Mouse (Mus musculus) liver, embryonic 13.5 days (tissue): Measurements from ENCODE around the gene Tm7sf3. TPM values are rescaled to one million over a fixed set of nuclear protein-coding genes. Genes with fewer than 3 reads are reported as not detected.
A peak's percentile ranks its signal among the peaks of the same experiment; 100 is the strongest.

Experiments
- ATAC-seq: fragments of 200-750 bp; cut with Nextera tagmentation; 2 replicates; pipeline ENCODE4 v1.8.0; 2017; ENCODE audit warnings: low read depth, mild to moderate bottlenecking, moderate number of reproducible peaks, moderate library complexity
- DNase-seq: peaks from one replicate; pipeline ENCODE4 v3.0.0; 2022
- H3K27ac ChIP-seq: fragments of 300-500 bp; sonication (generic); 2 replicates; pipeline ENCODE4 v1.5.1; 2015; ENCODE audit warnings: moderate library complexity, mild to moderate bottlenecking, inconsistent platforms
- H3K27me3 ChIP-seq: fragments of 300-500 bp; sonication (generic); 2 replicates; pipeline ENCODE4 v1.6.1; 2015; ENCODE audit warnings: mild to moderate bottlenecking, inconsistent platforms
- H3K36me3 ChIP-seq: fragments of 300-500 bp; sonication (generic); 2 replicates; pipeline ENCODE4 v1.6.1; 2015; ENCODE audit warnings: mild to moderate bottlenecking, inconsistent platforms
- H3K4me1 ChIP-seq: fragments of 300-500 bp; sonication (generic); replicated peaks from 2 replicates; pipeline ENCODE4 v1.6.1; 2015; ENCODE audit warnings: inconsistent platforms
- H3K4me2 ChIP-seq: fragments of 300-500 bp; sonication (generic); 2 replicates; pipeline ENCODE4 v1.6.1; 2015; ENCODE audit warnings: inconsistent platforms, mild to moderate bottlenecking, moderate library complexity
- H3K4me3 ChIP-seq: fragments of 300-500 bp; sonication (generic); replicated peaks from 2 replicates; pipeline ENCODE4 v1.5.1; 2015; ENCODE audit warnings: mild to moderate bottlenecking, inconsistent platforms
- H3K9ac ChIP-seq: fragments of 300-500 bp; sonication (generic); 2 replicates; pipeline ENCODE4 v1.6.1; 2015; ENCODE audit warnings: mild to moderate bottlenecking, inconsistent platforms
- H3K9me3 ChIP-seq: fragments of 300-500 bp; sonication (generic); replicated peaks from 2 replicates; pipeline ENCODE4 v1.6.1; 2016; ENCODE audit warnings: inconsistent platforms
- WGBS: fragments of 180-500 bp; shearing (Covaris S2); methylation state at CpG from one replicate; pipeline ENCODE4 v1.1.7; 2015; ENCODE audit not compliant: insufficient replicate concordance; 5-methylcytosine and 5-hydroxymethylcytosine counted together
- polyA plus RNA-seq: library from polyadenylated mRNA; unstranded; fragments of >200 nt; fragmentation: Nextera tagmentation; extraction: Ambion mirVana; gene quantifications from 2 replicates; pipeline ENCODE4 v1.2.1, GENCODE M21; 2015

Gene Tm7sf3
- polyA plus RNA-seq, 1 experiment from 2014 or later = 32.7 TPM

GRCm38 (mm10) chr6:146611897-146612296, 30.7 kb downstream of the Tm7sf3 start:
- DNase-seq (peak; percentile 42), ATAC-seq (peak; percentile 85)
- peaks cover 65% of the 10 kb centered on the region for H3K4me1 ChIP-seq
- peak overlapping the region; percentile 67 for H3K4me2 ChIP-seq
- H3K4me3 ChIP-seq = peak overlapping the region; percentile 32
- WGBS = 36% methylated on average over 7 of the region's 7 CpGs
- peak overlapping the region; percentile 99 for H3K27ac ChIP-seq
- H3K9me3 ChIP-seq = no peaks in the 10 kb centered on the region
- no peaks in the 10 kb centered on the region for H3K27me3 ChIP-seq
- peaks cover 86% of the 10 kb centered on the region for H3K36me3 ChIP-seq
- H3K9ac ChIP-seq = peak overlapping the region; percentile 70

GRCm38 (mm10) chr6:146611385-146611784, 31.2 kb downstream of the Tm7sf3 start:
- H3K27me3 ChIP-seq = no peaks in the 10 kb centered on the region
- no peaks in the 10 kb centered on the region for H3K9me3 ChIP-seq
- H3K27ac ChIP-seq = peak overlapping the region; percentile 99
- ATAC-seq (peak; percentile 90), DNase-seq (peak; percentile 69)
- H3K4me1 ChIP-seq = peaks cover 65% of the 10 kb centered on the region
- H3K36me3 ChIP-seq = peaks cover 86% of the 10 kb centered on the region
- peak overlapping the region; percentile 70 for H3K9ac ChIP-seq
- WGBS = 24% methylated on average over 6 of the region's 6 CpGs
- peak overlapping the region; percentile 32 for H3K4me3 ChIP-seq
- peak overlapping the region; percentile 67 for H3K4me2 ChIP-seq

DNA sequence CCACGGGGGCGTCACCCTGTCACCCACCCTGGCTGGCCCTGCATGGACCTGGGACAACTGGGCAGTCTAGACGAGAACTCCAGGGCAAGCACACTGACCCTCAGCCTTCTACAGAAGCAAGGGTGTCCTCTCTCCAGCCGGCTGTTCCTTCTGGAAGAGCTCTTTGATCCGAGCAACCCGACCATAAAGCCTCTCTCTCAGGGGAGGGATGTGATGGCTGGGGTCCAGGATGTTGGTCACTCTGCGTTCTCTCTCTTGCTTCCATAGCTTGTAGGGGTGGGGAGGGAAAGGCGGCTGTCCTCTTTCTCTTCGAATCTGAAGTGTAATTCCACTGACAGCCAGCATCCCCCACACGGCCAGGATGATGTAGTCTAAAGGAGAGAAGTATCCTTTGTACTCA, 39.0 kb downstream of the Tm7sf3 start:
- 87% methylated on average over 10 of the region's 10 CpGs for WGBS
- H3K4me1 ChIP-seq = no peaks in the 10 kb centered on the region
- H3K4me2 ChIP-seq = no peak overlapping the region
- H3K36me3 ChIP-seq = peaks cover 94% of the 10 kb centered on the region
- H3K9ac ChIP-seq = no peak overlapping the region
- DNase-seq (no peak), ATAC-seq (no peak)
- H3K4me3 ChIP-seq = no peak overlapping the region
- H3K27me3 ChIP-seq = no peaks in the 10 kb centered on the region
- H3K27ac ChIP-seq = no peak overlapping the region
- H3K9me3 ChIP-seq = no peaks in the 10 kb centered on the region

DNA sequence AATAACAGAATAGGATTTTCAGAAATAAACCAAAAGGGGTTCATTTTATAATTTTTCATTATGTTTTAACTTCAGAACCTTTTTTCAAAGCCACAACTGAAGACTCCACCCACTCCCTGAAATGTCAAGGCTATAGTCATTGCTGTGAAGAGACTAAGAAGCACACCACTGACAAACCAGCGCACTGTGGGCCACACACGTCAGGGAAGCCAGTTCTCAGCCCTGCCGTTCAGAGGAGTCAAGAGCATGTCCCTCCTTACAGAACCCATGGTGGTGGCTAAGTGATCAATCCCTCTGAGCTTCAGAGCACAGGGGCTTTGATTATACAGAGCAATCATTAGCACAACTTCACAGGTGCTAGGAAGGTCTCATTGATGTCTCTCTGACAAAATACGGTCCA, 40.0 kb downstream of the Tm7sf3 start:
- ATAC-seq (no peak), DNase-seq (no peak)
- Histone ChIP-seq H3K4me3 (no peak overlapping the region), H3K9me3 (no peaks in the 10 kb centered on the region), H3K27me3 (no peaks in the 10 kb centered on the region), H3K4me1 (no peaks in the 10 kb centered on the region), H3K36me3 (peaks cover 90% of the 10 kb centered on the region), H3K27ac (no peak overlapping the region; the same call in 1 of the 2 replicates), H3K9ac (no peak overlapping the region), H3K4me2 (no peak overlapping the region)
- WGBS = 85% methylated on average over 4 of the region's 4 CpGs

DNA sequence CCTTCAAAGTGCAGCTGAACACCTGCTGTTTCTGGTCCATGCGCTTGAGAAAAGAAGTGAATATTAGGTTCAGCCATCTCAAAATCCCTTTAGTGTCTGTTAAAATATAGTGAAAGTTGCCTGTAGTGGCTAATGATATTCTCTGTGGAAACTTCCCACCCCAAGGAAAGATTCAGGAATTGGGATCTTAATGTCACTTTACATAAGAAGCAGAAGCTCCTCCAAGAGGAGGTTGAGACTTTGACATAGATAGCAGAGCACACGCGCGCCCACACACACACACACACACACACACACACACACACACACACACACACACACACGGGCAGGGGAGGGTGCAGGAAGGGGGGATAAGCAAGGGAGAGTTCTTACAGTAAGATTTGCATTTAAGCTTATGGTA, 57.5 kb downstream of the Tm7sf3 start:
- Histone ChIP-seq H3K4me2 (no peak overlapping the region), H3K36me3 (peaks cover 53% of the 10 kb centered on the region), H3K27me3 (no peaks in the 10 kb centered on the region), H3K4me1 (peaks cover 16% of the 10 kb centered on the region), H3K4me3 (no peak overlapping the region), H3K9ac (no peak overlapping the region), H3K27ac (no peak overlapping the region), H3K9me3 (no peaks in the 10 kb centered on the region)
- WGBS = 79% methylated on average over 5 of the region's 5 CpGs
- ATAC-seq (no peak), DNase-seq (no peak)

DNA sequence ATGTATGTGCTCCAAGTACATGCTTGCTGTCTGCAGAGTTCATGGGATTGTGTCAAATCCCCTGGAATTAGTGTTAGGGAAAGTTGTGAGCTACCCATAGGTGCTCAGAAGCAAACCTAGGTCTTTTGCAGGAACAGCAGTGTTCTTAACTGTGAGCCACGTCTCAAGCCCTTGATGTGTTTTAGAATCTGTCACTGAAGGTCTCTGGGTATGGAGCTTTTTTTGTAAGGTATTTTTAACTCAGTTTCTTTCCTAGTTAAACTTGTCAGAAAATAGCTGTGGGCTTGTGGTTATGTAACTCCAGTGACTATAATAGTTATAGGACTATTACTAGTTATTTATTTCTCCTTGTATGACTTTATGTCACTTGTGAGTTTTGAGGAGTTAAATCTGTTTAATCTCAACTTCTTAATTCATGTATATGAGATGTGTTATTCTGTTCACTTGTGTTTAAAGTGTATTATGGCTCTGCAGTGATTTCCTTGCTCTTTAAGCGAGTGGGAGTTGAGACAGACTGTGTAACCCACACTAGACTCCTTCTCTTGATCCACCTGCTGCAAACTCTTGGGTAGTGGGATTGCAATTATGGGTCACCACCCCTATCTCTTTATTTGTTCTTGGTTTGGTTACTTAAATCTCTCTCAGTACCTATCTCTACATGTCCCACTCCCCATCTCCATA, 59.1 kb downstream of the Tm7sf3 start:
- ATAC-seq (no peak), DNase-seq (no peak)
- 82% methylated on average over 2 of the region's 2 CpGs for WGBS
- Histone ChIP-seq H3K27me3 (no peaks in the 10 kb centered on the region), H3K27ac (no peak overlapping the region), H3K4me3 (no peak overlapping the region), H3K9me3 (no peaks in the 10 kb centered on the region), H3K36me3 (peaks cover 37% of the 10 kb centered on the region), H3K4me2 (no peak overlapping the region), H3K9ac (no peak overlapping the region), H3K4me1 (peaks cover 31% of the 10 kb centered on the region)

DNA sequence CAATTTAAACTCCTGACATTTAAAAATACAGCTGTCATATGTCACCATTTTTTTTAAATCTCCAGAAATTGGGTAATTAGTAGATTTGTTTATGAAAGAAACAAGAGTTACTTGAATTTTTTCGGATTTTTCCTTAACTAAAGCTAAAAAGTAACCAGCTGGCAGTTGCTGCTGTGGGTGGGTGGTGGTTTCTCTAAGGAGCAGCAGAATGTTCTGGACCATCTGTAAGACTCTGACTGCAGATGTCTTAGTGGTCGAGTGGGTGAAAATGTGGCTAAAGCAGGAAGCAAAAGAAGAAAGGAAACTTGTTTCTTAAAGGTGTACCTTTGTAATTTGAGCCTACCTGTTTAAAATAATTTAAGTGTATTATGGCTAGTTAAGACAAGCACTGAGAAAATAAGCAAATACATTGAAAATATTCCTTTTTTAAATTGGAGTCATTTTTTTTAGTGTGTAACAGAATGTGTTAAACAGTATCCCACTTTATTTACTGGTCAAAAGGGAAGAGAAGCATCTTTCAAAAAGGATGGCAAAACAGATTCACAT, 62.2 kb downstream of the Tm7sf3 start:
- H3K36me3 ChIP-seq = peaks cover 10% of the 10 kb centered on the region
- no peaks in the 10 kb centered on the region for H3K9me3 ChIP-seq
- ATAC-seq (no peak), DNase-seq (no peak)
- H3K27me3 ChIP-seq = no peaks in the 10 kb centered on the region
- H3K27ac ChIP-seq = no peak overlapping the region
- peak overlapping the region; percentile 34; the same call in 1 of the 2 replicates for H3K9ac ChIP-seq
- H3K4me1 ChIP-seq = peaks cover 43% of the 10 kb centered on the region
- no peak overlapping the region for H3K4me3 ChIP-seq
- WGBS = 13% methylated on average over 2 of the region's 2 CpGs
- peak overlapping the region; percentile 26; the same call in 1 of the 2 replicates for H3K4me2 ChIP-seq

GRCm38 (mm10) chr6:146578586-146578985, 64.0 kb downstream of the Tm7sf3 start:
- H3K27me3 ChIP-seq = no peaks in the 10 kb centered on the region
- H3K9me3 ChIP-seq = no peaks in the 10 kb centered on the region
- peak overlapping the region; percentile 99 for H3K4me3 ChIP-seq
- H3K4me1 ChIP-seq = peaks cover 51% of the 10 kb centered on the region
- WGBS = 3% methylated on average over 7 of the region's 7 CpGs
- DNase-seq (peak; percentile 26), ATAC-seq (no peak)
- H3K4me2 ChIP-seq = peak overlapping the region; percentile 72
- peaks cover 6% of the 10 kb centered on the region for H3K36me3 ChIP-seq
- peak overlapping the region; percentile 96 for H3K27ac ChIP-seq
- peak overlapping the region; percentile 99 for H3K9ac ChIP-seq

DNA sequence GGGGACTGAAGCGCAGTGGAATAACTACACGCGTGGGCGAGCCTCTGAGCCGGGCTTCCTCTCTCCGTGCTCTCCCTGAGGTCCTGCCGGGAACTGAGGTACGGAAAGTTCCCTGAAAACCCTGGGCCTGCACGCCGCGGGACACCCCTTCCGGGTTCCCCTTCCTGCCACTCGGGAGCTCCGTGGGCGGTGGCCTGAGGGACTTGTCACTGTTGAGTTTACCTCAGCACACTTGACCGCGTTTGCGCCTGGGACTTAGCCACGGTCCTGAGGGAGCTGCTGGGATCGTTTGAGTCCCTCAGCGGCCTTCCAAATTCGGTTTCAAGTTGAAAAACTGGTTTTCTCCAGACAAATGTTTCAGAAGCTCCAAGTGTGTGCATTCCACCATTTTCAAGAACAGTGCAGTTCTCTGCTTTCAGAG, 64.5 kb downstream of the Tm7sf3 start:
- Histone ChIP-seq H3K4me3 (peak overlapping the region; percentile 99), H3K9me3 (no peaks in the 10 kb centered on the region), H3K27ac (peak overlapping the region; percentile 96), H3K36me3 (peaks cover 6% of the 10 kb centered on the region), H3K9ac (peak overlapping the region; percentile 99), H3K4me2 (peak overlapping the region; percentile 72), H3K27me3 (no peaks in the 10 kb centered on the region), H3K4me1 (peaks cover 51% of the 10 kb centered on the region)
- DNase-seq = peak; percentile 61
- ATAC-seq = peak; percentile 62
- 0% methylated on average over 22 of the region's 22 CpGs for WGBS

GRCm38 (mm10) chr6:146577310-146578109, 65.1 kb downstream of the Tm7sf3 start, which contains the start of gene Ints13:
Ints13 (minus strand) TSS chr6:146577835.
- H3K27ac ChIP-seq = peak within 1 kb of the TSS; percentile 96
- H3K9ac ChIP-seq = peak within 1 kb of the TSS; percentile 99
- H3K27me3 ChIP-seq = no peaks in the 10 kb centered on the region
- under 1% methylated on average over 77 of the region's 77 CpGs for WGBS
- peak within 1 kb of the TSS; percentile 72 for H3K4me2 ChIP-seq
- ATAC-seq (peak; percentile 93), DNase-seq (peak; percentile 96)
- peak within 1 kb of the TSS; percentile 99 for H3K4me3 ChIP-seq
- H3K9me3 ChIP-seq = no peaks in the 10 kb centered on the region
- H3K4me1 ChIP-seq = peaks cover 47% of the 10 kb centered on the region
- peaks cover 4% of the 10 kb centered on the region; the same call in 1 of the 2 replicates for H3K36me3 ChIP-seq

DNA sequence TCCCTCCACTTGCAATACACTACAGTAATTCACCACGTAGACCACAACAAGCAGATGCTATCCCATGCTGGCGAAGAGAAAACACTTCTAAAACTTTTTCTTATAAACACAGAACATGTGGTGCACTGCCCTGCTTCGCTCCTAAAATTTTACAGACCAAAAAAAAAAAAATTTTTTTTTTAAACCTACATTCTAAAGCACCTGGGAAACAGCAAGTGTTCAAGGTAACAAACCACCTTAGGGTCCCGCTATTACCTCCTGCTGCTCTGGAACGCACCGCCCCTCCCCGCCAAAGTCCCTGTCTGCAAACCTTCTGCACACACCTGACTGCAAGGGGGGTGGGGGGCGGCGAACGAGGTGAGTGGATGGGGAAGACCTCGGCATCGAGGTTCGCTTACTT, 65.7 kb downstream of the Tm7sf3 start, which contains the start of gene Fgfr1op2:
Fgfr1op2 (plus strand) TSS at position 301 of the 400 bp plus-strand sequence.
- H3K27ac ChIP-seq = peak within 1 kb of the TSS; percentile 96
- peak within 1 kb of the TSS; percentile 72 for H3K4me2 ChIP-seq
- ATAC-seq (peak; percentile 30; the same call in 1 of the 2 replicates), DNase-seq (no peak)
- H3K27me3 ChIP-seq = no peaks in the 10 kb centered on the region
- H3K4me1 ChIP-seq = peaks cover 43% of the 10 kb centered on the region
- H3K4me3 ChIP-seq = peak within 1 kb of the TSS; percentile 99
- no peaks in the 10 kb centered on the region for H3K9me3 ChIP-seq
- H3K36me3 ChIP-seq = peaks cover 5% of the 10 kb centered on the region; the same call in 1 of the 2 replicates
- WGBS = 1% methylated on average over 13 of the region's 13 CpGs
- H3K9ac ChIP-seq = peak within 1 kb of the TSS; percentile 99
